Mouse (Mus musculus) thymus, adult 2 months (tissue): ENCODE measurements around the gene Lrrk1. TPM values are rescaled to one million over a fixed set of nuclear protein-coding genes. Genes with fewer than 3 reads are reported as not detected.

Experiments
- DNase-seq: peaks from one replicate; pipeline ENCODE4 v3.0.0; 2021
- H3K27ac ChIP-seq: fragments of 200-500 bp; 2 replicates; pipeline ENCODE4 v1.5.1; 2012; ENCODE audit warnings: low read length, control low read depth; ENCODE audit not compliant: control insufficient read depth, insufficient read depth
- H3K27me3 ChIP-seq: fragments of 200-500 bp; 2 replicates; pipeline ENCODE4 v1.6.1; 2012; ENCODE audit warnings: mild to moderate bottlenecking, low read length, moderate library complexity, mixed read lengths; ENCODE audit not compliant: control insufficient read depth, insufficient read depth
- H3K36me3 ChIP-seq: fragments of 200-500 bp; 2 replicates; pipeline ENCODE4 v1.6.1; 2012; ENCODE audit warnings: mild to moderate bottlenecking, low read length, moderate library complexity; ENCODE audit not compliant: control insufficient read depth, insufficient read depth
- H3K4me1 ChIP-seq: fragments of 200-500 bp; replicated peaks from 2 replicates; pipeline ENCODE4 v1.6.1; 2012; ENCODE audit warnings: low read length; ENCODE audit not compliant: control insufficient read depth, insufficient read depth
- H3K4me3 ChIP-seq: fragments of 200-500 bp; 2 replicates; pipeline ENCODE4 v1.5.1; 2012; ENCODE audit warnings: mild to moderate bottlenecking, low read length, control low read depth, moderate library complexity; ENCODE audit not compliant: control insufficient read depth, insufficient read depth
- CTCF ChIP-seq: fragments of 200-500 bp; IDR thresholded peaks from 2 replicates; pipeline ENCODE4 v1.5.1; 2012; ENCODE audit warnings: mild to moderate bottlenecking, control low read depth, low read length, moderate library complexity, borderline replicate concordance; ENCODE audit not compliant: control insufficient read depth, poor library complexity, insufficient read depth; ENCODE audit errors: extremely low read depth
- POLR2A ChIP-seq: fragments of 200-500 bp; IDR thresholded peaks from 2 replicates; pipeline ENCODE4 v1.6.1; 2012; ENCODE audit warnings: mild to moderate bottlenecking, low read length, control low read depth, moderate library complexity; ENCODE audit not compliant: control insufficient read depth, poor library complexity, insufficient read depth; ENCODE audit errors: extremely low read depth
- WGBS: fragments of 180-500 bp; shearing (Covaris S2); methylation state at CpG from one replicate; pipeline ENCODE4 v1.1.7; 2018; 5-methylcytosine and 5-hydroxymethylcytosine counted together
- polyA plus RNA-seq: library from polyadenylated mRNA; depleted of rRNA; stranded (reverse); fragments of >200 nt; gene quantifications from 2 replicates; pipeline ENCODE4 v1.2.3, GENCODE M21; 2012

Lrrk1 gene
- polyA plus RNA-seq, 1 experiment: 29.9 TPM

- Histone ChIP-seq H3K36me3 (no peaks in the 10 kb centered on the region), H3K27ac (no peak overlapping the region), H3K4me1 (no peaks in the 10 kb centered on the region), H3K27me3 (no peaks in the 10 kb centered on the region), H3K4me3 (no peak overlapping the region)
- TF ChIP-seq CTCF (no peak), POLR2A (no peak)
- WGBS: 95% methylated on average over 12 of the region's 12 CpGs
- DNase-seq: no peak
Measured at GRCm38 (mm10) chr7:66296921-66297655, 91.1 kb downstream of the Lrrk1 start.

- 93% methylated on average over 19 of the region's 19 CpGs for WGBS
- Histone ChIP-seq H3K4me3 (no peak overlapping the region), H3K27ac (no peak overlapping the region), H3K36me3 (no peaks in the 10 kb centered on the region), H3K27me3 (no peaks in the 10 kb centered on the region), H3K4me1 (no peaks in the 10 kb centered on the region)
- DNase-seq: no peak
- no peak for TF ChIP-seq CTCF
- no peak for TF ChIP-seq POLR2A
Measured at GRCm38 (mm10) chr7:66292552-66293376, 95.4 kb downstream of the Lrrk1 start.

- no peak for TF ChIP-seq CTCF
- TF ChIP-seq POLR2A: no peak
- Histone ChIP-seq H3K4me3 (no peak overlapping the region), H3K27ac (no peak overlapping the region), H3K27me3 (no peaks in the 10 kb centered on the region), H3K4me1 (no peaks in the 10 kb centered on the region), H3K36me3 (no peaks in the 10 kb centered on the region)
- WGBS: 38% methylated on average over 8 of the region's 8 CpGs
- DNase-seq: no peak
Measured at GRCm38 (mm10) chr7:66292010-66292409, 96.1 kb downstream of the Lrrk1 start.

DNA sequence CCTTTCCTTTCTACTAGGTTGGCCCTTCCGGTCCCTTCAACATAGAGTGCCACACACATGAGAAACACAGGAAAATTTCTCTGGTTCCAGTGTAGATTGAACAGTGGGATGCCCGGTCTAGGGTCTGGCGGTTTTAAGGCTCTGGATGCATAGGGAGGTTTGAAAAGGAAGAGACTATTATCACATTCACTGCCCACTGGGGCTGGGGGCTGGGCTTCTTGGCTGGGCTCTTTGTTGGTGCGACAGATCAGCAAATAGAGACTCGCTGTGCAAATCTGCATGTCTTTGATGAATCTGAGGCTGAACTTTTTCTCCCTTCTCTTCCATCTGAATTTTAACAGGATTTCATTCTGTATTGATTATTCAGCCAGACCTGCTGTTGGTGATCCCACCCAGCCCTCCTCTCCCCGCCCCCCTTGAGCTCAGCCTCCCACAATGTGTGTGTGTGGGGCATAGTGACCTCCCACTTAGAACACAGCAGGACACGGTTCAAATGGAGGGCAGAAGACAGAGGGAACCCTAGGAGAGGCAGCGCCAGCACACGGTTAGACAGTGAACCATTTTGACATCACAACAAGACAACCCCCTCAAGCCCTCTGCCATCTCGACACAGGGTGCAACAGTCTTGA lies 105.1 kb downstream of the Lrrk1 start:
- Histone ChIP-seq H3K36me3 (no peaks in the 10 kb centered on the region), H3K27me3 (no peaks in the 10 kb centered on the region), H3K4me1 (no peaks in the 10 kb centered on the region), H3K27ac (no peak overlapping the region), H3K4me3 (no peak overlapping the region)
- 88% methylated on average over 10 of the region's 10 CpGs for WGBS
- TF ChIP-seq POLR2A (no peak), CTCF (no peak)
- no peak for DNase-seq

GRCm38 (mm10) chr7:66282265-66282664 lies 105.9 kb downstream of the Lrrk1 start:
- no peaks in the 10 kb centered on the region for H3K36me3 ChIP-seq
- no peaks in the 10 kb centered on the region for H3K27me3 ChIP-seq
- 95% methylated on average over 12 of the region's 12 CpGs for WGBS
- H3K4me1 ChIP-seq: no peaks in the 10 kb centered on the region
- TF ChIP-seq CTCF: no peak
- TF ChIP-seq POLR2A: no peak
- H3K4me3 ChIP-seq: no peak overlapping the region
- no peak overlapping the region for H3K27ac ChIP-seq
- no peak for DNase-seq

DNA sequence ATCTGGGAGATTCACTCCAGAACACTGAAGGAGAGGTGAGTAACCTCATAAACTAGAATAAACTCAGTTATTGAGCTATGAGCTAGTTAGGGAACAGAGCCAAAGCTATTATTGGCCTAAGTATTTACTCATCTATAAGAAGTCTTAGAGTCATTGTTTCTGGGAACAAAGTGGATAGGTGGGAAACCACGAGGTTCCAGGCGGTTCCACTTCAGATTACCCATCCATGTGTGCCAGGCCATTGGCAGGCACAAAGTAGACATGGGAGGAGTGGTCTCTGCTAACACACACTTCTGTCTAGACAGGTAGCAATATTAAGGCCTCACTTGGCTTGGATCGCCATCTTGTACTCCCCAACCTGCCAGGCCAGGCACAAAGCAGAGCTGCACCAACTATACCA lies 110.1 kb downstream of the Lrrk1 start:
- Histone ChIP-seq H3K4me3 (no peak overlapping the region), H3K36me3 (no peaks in the 10 kb centered on the region), H3K4me1 (no peaks in the 10 kb centered on the region), H3K27me3 (no peaks in the 10 kb centered on the region), H3K27ac (no peak overlapping the region)
- 90% methylated on average over 3 of the region's 3 CpGs for WGBS
- TF ChIP-seq POLR2A: no peak
- no peak for TF ChIP-seq CTCF
- DNase-seq: no peak
